Mouse (Mus musculus) induced T-regulatory cell, adult 2 months (primary cell): Measurements from ENCODE around the gene Hoxa2.

Experiments
- DNase-seq: peaks from one replicate; pipeline ENCODE4 v3.0.0-alpha.2; 2012; ENCODE audit warnings: low read depth

The Hoxa2 gene

GRCm38 (mm10) chr6:52164626-52165440 is at the start of gene Hoxa2:
Gene Hoxa2, minus strand, starts transcription at chr6:52164831.
- DNase-seq: no peak

GRCm38 (mm10) chr6:52214271-52214670 is 49.6 kb upstream of the Hoxa2 start:
- no peak for DNase-seq

GRCm38 (mm10) chr6:52213119-52213986 is 48.7 kb upstream of the Hoxa2 start, which contains the start of the genes Hoxa3 and Gm28308:
Gene Hoxa3, minus strand, starts transcription at chr6:52213336.
Gene Gm28308, minus strand, starts transcription at chr6:52213339.
- DNase-seq: no peak

- peak; percentile 55 for DNase-seq
Measured at GRCm38 (mm10) chr6:52212556-52213118, 48.0 kb upstream of the Hoxa2 start.

- peak; percentile 35 for DNase-seq
Measured at GRCm38 (mm10) chr6:52211961-52212360, 47.3 kb upstream of the Hoxa2 start.

- DNase-seq: peak; percentile 75
Measured at GRCm38 (mm10) chr6:52211170-52211935, 46.7 kb upstream of the Hoxa2 start.

GRCm38 (mm10) chr6:52209685-52210046 is 45.0 kb upstream of the Hoxa2 start:
- no peak for DNase-seq

GRCm38 (mm10) chr6:52208868-52209684 is 44.4 kb upstream of the Hoxa2 start:
- peak; percentile 10 for DNase-seq

- no peak for DNase-seq
Measured at GRCm38 (mm10) chr6:52208072-52208867, 43.6 kb upstream of the Hoxa2 start, which contains the start of gene Hoxa6. Gene Hoxa6, minus strand, starts transcription at chr6:52208722.

GRCm38 (mm10) chr6:52207684-52207976 is 43.0 kb upstream of the Hoxa2 start:
- DNase-seq: no peak

- DNase-seq: no peak
Measured at GRCm38 (mm10) chr6:52206882-52207683, 42.5 kb upstream of the Hoxa2 start.

GRCm38 (mm10) chr6:52205638-52206621 is 41.3 kb upstream of the Hoxa2 start:
- no peak for DNase-seq

- DNase-seq: no peak
Measured at GRCm38 (mm10) chr6:52205221-52205620, 40.6 kb upstream of the Hoxa2 start.

- DNase-seq: no peak
Measured at GRCm38 (mm10) chr6:52204050-52204752, 39.6 kb upstream of the Hoxa2 start, which contains the start of gene Hoxa5. Gene Hoxa5, minus strand, starts transcription at chr6:52204587.

- DNase-seq: no peak
Measured at GRCm38 (mm10) chr6:52203371-52204049, 38.9 kb upstream of the Hoxa2 start.

- no peak for DNase-seq
Measured at GRCm38 (mm10) chr6:52203121-52203370, 38.4 kb upstream of the Hoxa2 start.
